Mouse (Mus musculus): ENCODE results near the gene B3galnt2.
"Not testable (repeated sequence)": the region's sequence is repeated elsewhere in the genome, so short reads cannot be mapped to it uniquely, and the experiment has no call there.

Gene B3galnt2

GRCm38 (mm10) chr13:13953874-13954832, at the start of gene B3galnt2:
B3galnt2 (plus strand) TSS chr13:13954469.
- in situ Hi-C loops (cut with MseI, MboI) = no loop called here

DNA sequence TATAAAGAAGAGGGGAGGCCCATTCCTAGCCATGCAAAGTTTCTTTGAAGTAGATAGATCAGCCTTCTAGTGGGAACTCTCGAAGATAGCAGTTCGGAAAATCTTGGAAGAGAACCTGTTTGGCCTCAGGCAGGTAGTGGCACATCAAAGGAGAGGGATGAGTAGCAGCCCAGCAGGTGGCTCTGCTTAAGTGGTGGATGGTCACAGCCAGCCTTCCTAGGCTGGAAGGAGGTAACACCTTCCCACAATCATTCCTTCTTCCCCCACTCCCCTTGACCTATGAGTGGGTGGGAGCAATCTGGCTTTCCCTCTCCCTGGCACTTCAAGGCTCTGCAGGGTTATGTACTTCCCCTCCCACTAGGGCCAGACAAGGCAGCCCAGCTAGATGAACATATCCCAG, 42.9 kb upstream of the B3galnt2 start:
- in situ Hi-C loops (cut with MseI, MboI) = no loop called here

DNA sequence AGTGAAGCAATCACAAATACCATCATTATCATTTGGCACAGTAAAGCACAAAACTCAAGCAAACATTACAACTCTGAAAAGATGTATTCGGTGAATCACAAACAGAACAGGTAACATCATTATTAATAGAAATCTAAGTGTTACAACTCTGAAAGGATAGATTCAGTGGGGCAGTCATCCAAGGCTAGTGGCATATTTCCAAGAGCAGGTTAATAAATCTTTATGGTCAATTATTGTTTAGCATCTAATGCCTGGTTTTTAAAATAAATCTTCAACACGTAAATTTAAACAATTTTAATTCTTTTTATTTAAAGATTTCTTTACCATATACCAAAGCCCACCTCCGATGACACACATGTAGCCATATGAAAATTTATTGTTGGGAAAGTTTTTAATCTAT, 34.9 kb upstream of the B3galnt2 start:
- in situ Hi-C loops (cut with MseI, MboI) = no loop called here

GRCm38 (mm10) chr13:13922526-13922925, 31.7 kb upstream of the B3galnt2 start:
- in situ Hi-C loops (cut with MseI, MboI) = no loop called here

GRCm38 (mm10) chr13:13929982-13930381, 24.3 kb upstream of the B3galnt2 start:
- in situ Hi-C loops (cut with MseI, MboI) = no loop called here

DNA sequence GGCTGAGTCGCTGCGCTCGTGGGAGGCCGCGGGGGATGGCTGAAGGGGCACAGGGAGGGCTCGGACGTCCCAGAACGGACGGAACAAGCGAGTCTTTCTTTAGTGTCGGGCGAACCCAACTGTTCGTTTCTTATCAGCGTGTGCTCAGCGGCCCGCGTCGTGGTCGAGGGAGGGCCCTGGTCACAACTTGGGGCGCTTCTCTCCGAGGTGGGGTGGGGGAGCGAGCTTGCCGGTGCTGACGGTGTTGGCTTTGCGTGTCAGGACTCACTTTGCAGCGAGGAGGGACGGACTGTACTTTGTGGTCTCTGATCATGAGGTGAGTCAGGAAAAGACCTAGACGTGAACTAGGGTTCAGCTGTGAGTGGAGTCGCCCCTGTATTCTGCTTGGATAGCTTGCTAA, 662 bp downstream of the B3galnt2 start:
- in situ Hi-C loops (cut with MseI, MboI) = no loop called here

DNA sequence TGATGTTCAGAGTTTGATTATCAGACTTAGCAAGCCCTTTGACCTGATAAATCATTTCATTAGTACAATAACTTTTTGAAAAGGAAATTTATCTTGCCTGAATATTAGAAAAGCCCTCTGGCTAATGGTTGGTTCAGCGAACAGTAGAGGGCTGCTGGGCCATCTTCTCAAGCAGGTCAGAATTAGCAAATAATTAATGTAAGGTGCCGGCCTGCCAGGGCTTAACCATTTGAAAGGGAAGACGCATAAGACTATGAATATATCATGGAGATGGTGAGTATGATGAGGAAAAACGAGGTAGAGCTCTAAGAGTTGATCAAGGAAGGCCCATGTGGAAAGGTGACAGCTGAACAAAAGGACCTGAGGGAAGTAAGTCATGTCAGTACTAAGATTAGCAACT, 2.4 kb downstream of the B3galnt2 start:
- in situ Hi-C loops (cut with MseI, MboI) = no loop called here

- in situ Hi-C loops (cut with MseI, MboI) = no loop called here
Observed at GRCm38 (mm10) chr13:13960211-13960610, 5.9 kb downstream of the B3galnt2 start.

DNA sequence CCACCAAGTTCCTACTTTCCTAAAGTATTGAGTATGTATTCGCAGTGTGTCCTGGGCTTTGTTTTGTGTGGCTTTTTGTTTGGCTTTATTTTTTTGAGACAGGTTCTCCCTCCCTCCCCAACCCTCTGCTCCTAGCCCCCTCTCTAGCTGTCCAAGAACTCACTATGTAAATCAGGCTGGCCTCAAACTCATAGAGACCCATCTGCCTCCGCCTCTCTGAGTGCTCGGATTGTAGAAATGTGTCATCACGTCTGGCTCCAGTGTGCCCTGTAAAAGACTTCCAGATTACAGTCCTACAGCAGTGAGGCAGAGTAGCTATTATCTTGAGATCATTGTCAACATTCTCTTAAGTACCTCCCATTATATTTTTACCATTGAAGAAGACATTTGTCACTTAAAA, 6.8 kb downstream of the B3galnt2 start:
- in situ Hi-C loops (cut with MseI, MboI) = no loop called here

DNA sequence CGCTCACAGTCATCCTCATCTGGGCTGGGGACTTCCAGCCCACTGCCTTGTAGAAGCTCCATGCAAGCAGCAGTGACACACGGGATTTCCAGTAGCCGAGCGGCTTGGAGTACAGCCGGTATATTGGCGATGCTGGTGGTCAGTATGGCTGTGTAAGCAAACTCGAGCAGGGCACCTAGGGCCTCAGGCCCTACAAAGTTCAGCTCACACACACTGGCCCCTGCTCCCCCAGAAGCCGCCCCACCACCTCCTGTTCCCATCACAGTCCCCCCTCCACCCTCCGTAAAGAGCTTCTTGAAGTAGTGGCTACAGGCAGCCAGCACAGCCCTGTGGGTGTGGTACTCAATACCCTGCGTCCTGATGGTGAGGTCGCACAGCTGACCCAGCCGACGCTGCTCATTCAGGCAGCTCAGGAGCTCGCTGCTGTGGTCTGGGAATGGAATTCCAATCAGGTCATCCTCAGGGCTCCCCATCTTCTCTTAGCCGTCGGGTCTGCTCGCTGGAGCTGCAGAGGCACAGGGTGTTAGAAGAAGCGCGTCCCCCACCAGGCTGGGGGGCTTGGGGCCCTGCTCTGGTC, 11.2 kb downstream of the B3galnt2 start:
- in situ Hi-C loops (cut with MseI, MboI) = no loop called here

- in situ Hi-C loops (cut with MseI, MboI) = no loop called here
Observed at GRCm38 (mm10) chr13:13966172-13966571, 11.9 kb downstream of the B3galnt2 start.

GRCm38 (mm10) chr13:13968629-13969111, 14.4 kb downstream of the B3galnt2 start:
- in situ Hi-C loops (cut with MseI, MboI) = no loop called here

GRCm38 (mm10) chr13:13969796-13970195, 15.5 kb downstream of the B3galnt2 start:
- in situ Hi-C loops (cut with MseI, MboI) = no loop called here

- in situ Hi-C loops (cut with MseI, MboI) = not testable (repeated sequence)
Observed at GRCm38 (mm10) chr13:13981842-13982241, 27.6 kb downstream of the B3galnt2 start.

DNA sequence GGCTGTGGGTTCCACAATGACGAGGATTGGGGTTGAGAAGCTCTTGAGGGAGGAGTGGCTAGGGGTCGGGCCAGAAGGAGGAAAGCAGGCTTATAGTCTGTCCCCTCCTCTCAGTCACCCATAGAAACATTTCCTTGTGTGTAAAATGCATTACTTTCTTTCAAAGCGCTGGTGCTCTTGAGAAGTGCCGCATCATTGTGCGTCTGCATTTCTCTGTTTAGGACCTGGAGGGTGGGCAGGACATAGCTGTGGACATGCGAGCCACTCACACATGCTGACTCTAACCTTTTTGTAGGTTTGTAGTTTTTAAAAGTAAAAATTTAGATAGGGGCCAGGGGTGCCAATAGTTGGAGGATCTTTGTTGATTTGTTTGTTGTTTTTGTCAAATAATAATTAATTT, 29.3 kb downstream of the B3galnt2 start:
- in situ Hi-C loops (cut with MseI, MboI) = no loop called here

GRCm38 (mm10) chr13:13989135-13989534, 34.9 kb downstream of the B3galnt2 start:
- in situ Hi-C loops (cut with MseI, MboI) = no loop called here

GRCm38 (mm10) chr13:13990391-13990790, 36.1 kb downstream of the B3galnt2 start:
- in situ Hi-C loops (cut with MseI, MboI) = no loop called here

- in situ Hi-C loops (cut with MseI, MboI) = no loop called here
Observed at GRCm38 (mm10) chr13:13993041-13993440, 38.8 kb downstream of the B3galnt2 start.

- in situ Hi-C loops (cut with MseI, MboI) = no loop called here
Observed at GRCm38 (mm10) chr13:13995046-13995445, 40.8 kb downstream of the B3galnt2 start.

DNA sequence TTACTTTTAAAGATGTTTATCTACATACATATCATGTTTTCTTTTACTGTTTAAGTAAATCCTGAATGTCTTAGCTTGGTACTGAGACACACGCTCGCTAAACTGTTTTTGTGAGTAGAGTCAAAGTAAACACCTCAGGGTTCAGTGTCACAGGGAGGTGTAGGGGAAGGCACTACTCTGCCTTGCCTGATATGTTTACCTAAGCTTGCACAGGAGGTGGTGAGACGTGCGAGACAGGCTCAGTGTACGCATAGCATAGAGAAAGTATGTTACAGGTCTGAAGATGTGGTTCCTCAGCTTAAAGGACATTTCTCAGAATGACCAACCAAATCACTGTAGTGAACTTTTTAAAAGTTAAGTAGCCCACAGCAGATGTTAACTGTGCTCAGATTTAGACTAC, 43.2 kb downstream of the B3galnt2 start:
- in situ Hi-C loops (cut with MseI, MboI) = no loop called here

GRCm38 (mm10) chr13:14002706-14003105, 48.4 kb downstream of the B3galnt2 start:
- in situ Hi-C loops (cut with MseI, MboI) = loop anchor here in 1 of 2 experiments (25.0 kb wide), 1 partner anchor 115 kb away; no protein-coding TSS in a partner anchor

DNA sequence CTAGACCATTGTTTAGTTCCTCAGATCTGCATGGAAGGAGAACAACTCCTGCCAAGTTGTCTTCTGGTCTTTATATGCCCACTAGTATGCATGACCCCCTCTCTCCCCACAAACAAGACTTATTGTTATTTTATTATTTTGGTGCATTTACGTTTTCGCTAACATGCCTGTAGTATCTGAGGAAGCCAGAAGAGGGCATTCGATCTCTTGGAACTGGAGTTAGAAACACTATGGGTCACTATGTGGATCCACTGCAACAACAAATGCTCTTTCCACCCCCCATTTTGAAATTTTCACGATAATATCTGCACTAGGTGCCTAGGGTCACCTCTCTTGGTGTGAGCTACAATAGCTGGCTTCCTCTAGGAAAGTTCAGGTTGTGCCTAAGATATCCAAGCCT, 49.8 kb downstream of the B3galnt2 start:
- in situ Hi-C loops (cut with MseI, MboI) = loop anchor here in 1 of 2 experiments (25.0 kb wide), 1 partner anchor 117 kb away; no protein-coding TSS in a partner anchor

DNA sequence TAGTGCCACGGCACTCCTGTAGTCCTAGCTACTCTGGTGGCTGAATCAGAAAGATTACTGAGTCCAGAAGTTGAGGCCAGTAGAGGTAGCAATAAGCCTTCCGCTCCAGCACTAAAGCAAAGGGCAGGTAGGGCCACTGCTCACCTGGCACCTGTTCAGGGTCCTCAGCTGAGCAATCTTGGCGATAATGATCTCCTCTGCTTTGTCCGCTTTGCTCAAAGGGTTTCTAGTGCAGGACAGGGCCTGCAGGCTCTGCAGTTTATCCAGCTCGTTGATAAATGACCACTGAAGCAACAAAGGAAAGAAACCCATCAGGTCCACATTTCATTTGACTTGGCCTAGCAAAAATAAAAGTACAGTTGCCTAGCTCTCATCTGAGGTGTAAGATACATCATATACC, 50.7 kb downstream of the B3galnt2 start:
- in situ Hi-C loops (cut with MseI, MboI) = loop anchor here in 1 of 2 experiments (25.0 kb wide), 1 partner anchor 118 kb away; no protein-coding TSS in a partner anchor

Measured in mouse trophoblast stem cell (cell line).